Mouse (Mus musculus) limb, embryonic 14.5 days (tissue): ENCODE measurements around the gene Vps37d. TPM values are rescaled to one million over a fixed set of nuclear protein-coding genes. Genes with fewer than 3 reads are reported as not detected.
A peak's percentile ranks its signal among the peaks of the same experiment; 100 is the strongest.

Experiments used
- ATAC-seq: fragments of 200-750 bp; cut with Nextera tagmentation; 2 replicates; pipeline ENCODE4 v1.8.0; 2017; ENCODE audit warnings: low read depth, moderate number of reproducible peaks, moderate TSS enrichment; ENCODE audit not compliant: low FRiP score
- DNase-seq: peaks from one replicate; pipeline ENCODE4 v3.0.0-alpha.2; 2015; ENCODE audit warnings: low spot score
- H3K27ac ChIP-seq: fragments of 300-500 bp; sonication (generic); replicated peaks from 2 replicates; pipeline ENCODE4 v1.5.1; 2014; ENCODE audit warnings: low read depth, mild to moderate bottlenecking, low read length, moderate library complexity, mixed read lengths
- H3K27me3 ChIP-seq: fragments of 300-500 bp; sonication (generic); 2 replicates; pipeline ENCODE4 v1.6.1; 2014; ENCODE audit warnings: low read length, mixed read lengths; ENCODE audit not compliant: control insufficient read depth, insufficient read depth
- H3K36me3 ChIP-seq: fragments of 300-500 bp; sonication (generic); 2 replicates; pipeline ENCODE4 v1.6.1; 2014; ENCODE audit warnings: mild to moderate bottlenecking, low read length, moderate library complexity, mixed read lengths; ENCODE audit not compliant: control insufficient read depth, insufficient read depth
- H3K4me1 ChIP-seq: fragments of 300-500 bp; sonication (generic); 2 replicates; pipeline ENCODE4 v1.6.1; 2014; ENCODE audit warnings: antibody characterized with exemption, low read length, mixed read lengths; ENCODE audit not compliant: control insufficient read depth, insufficient read depth
- H3K4me2 ChIP-seq: fragments of 300-500 bp; sonication (generic); replicated peaks from 2 replicates; pipeline ENCODE4 v1.6.1; 2014; ENCODE audit warnings: low read depth, mild to moderate bottlenecking, low read length, moderate library complexity; ENCODE audit not compliant: severe bottlenecking
- H3K4me3 ChIP-seq: fragments of 300-500 bp; sonication (generic); replicated peaks from 2 replicates; pipeline ENCODE4 v1.5.1; 2014; ENCODE audit warnings: low read length
- H3K9ac ChIP-seq: fragments of 300-500 bp; sonication (generic); 2 replicates; pipeline ENCODE4 v1.6.1; 2014; ENCODE audit warnings: mild to moderate bottlenecking, low read depth, low read length, moderate library complexity; ENCODE audit not compliant: severe bottlenecking
- H3K9me3 ChIP-seq: fragments of 300-500 bp; sonication (generic); 2 replicates; pipeline ENCODE4 v1.6.1; 2016; ENCODE audit warnings: low read length; ENCODE audit not compliant: control insufficient read depth
- POLR2A ChIP-seq: fragments of 200-500 bp; IDR thresholded peaks from 2 replicates; pipeline ENCODE4 v1.8.0; 2012; ENCODE audit warnings: inconsistent platforms, mild to moderate bottlenecking, moderate library complexity, borderline replicate concordance; ENCODE audit not compliant: insufficient read depth, insufficient read length; ENCODE audit errors: extremely low read depth
- WGBS: fragments of 180-500 bp; shearing (Covaris S2); extraction: QIAGEN DNeasy Blood & Tissue Kit; methylation state at CpG from one replicate; pipeline ENCODE4 v1.1.7; 2014; 5-methylcytosine and 5-hydroxymethylcytosine counted together
- polyA plus RNA-seq, 2 experiments: library from polyadenylated mRNA; depleted of rRNA in 1 of 2; stranded (reverse) in 1 of 2; unstranded in 1 of 2; fragments of >200 nt; fragmentation: Nextera tagmentation in 1 of 2; extraction: Ambion mirVana in 1 of 2; gene quantifications; 2 replicates each; pipeline versions ENCODE4 v1.2.1 to v1.2.3; 2012 to 2014

Vps37d gene
- polyA plus RNA-seq, 2 experiments = 10.7 to 24.5 TPM

GRCm38 (mm10) chr5:135040059-135040458, 38.0 kb downstream of the Vps37d start:
- 72% methylated on average over 6 of the region's 6 CpGs for WGBS
- Histone ChIP-seq H3K36me3 (peaks cover 42% of the 10 kb centered on the region), H3K27ac (no peak overlapping the region), H3K4me2 (no peak overlapping the region), H3K27me3 (no peaks in the 10 kb centered on the region), H3K9me3 (no peaks in the 10 kb centered on the region), H3K4me3 (no peak overlapping the region), H3K4me1 (no peaks in the 10 kb centered on the region), H3K9ac (no peak overlapping the region)
- no peak for TF ChIP-seq POLR2A
- ATAC-seq (no peak), DNase-seq (no peak)

GRCm38 (mm10) chr5:135039541-135039940, 38.5 kb downstream of the Vps37d start:
- Histone ChIP-seq H3K9ac (no peak overlapping the region), H3K36me3 (peaks cover 36% of the 10 kb centered on the region), H3K9me3 (no peaks in the 10 kb centered on the region), H3K27ac (no peak overlapping the region), H3K4me2 (no peak overlapping the region), H3K27me3 (no peaks in the 10 kb centered on the region), H3K4me3 (no peak overlapping the region), H3K4me1 (no peaks in the 10 kb centered on the region)
- WGBS = 87% methylated on average over 9 of the region's 9 CpGs
- DNase-seq (no peak), ATAC-seq (no peak)
- no peak for TF ChIP-seq POLR2A

GRCm38 (mm10) chr5:135037946-135038345, 40.1 kb downstream of the Vps37d start:
- Histone ChIP-seq H3K36me3 (peaks cover 30% of the 10 kb centered on the region), H3K9me3 (no peaks in the 10 kb centered on the region), H3K27ac (no peak overlapping the region), H3K4me1 (no peaks in the 10 kb centered on the region), H3K4me2 (no peak overlapping the region), H3K9ac (no peak overlapping the region), H3K4me3 (no peak overlapping the region), H3K27me3 (no peaks in the 10 kb centered on the region)
- ATAC-seq = no peak
- DNase-seq = no peak
- 95% methylated on average over 3 of the region's 3 CpGs for WGBS
- no peak for TF ChIP-seq POLR2A

- no peaks in the 10 kb centered on the region for H3K27me3 ChIP-seq
- ATAC-seq = no peak
Measured at GRCm38 (mm10) chr5:135035608-135036359, 42.3 kb downstream of the Vps37d start.

GRCm38 (mm10) chr5:135034593-135034992, 43.5 kb downstream of the Vps37d start:
- 100% methylated on average over 2 of the region's 2 CpGs for WGBS
- Histone ChIP-seq H3K9me3 (no peaks in the 10 kb centered on the region), H3K4me3 (no peak overlapping the region), H3K27ac (no peak overlapping the region), H3K4me1 (no peaks in the 10 kb centered on the region), H3K4me2 (no peak overlapping the region), H3K27me3 (no peaks in the 10 kb centered on the region), H3K36me3 (peaks cover 20% of the 10 kb centered on the region), H3K9ac (no peak overlapping the region)
- DNase-seq = no peak
- no peak for TF ChIP-seq POLR2A
- no peak for ATAC-seq

More at GRCm38 (mm10) chr5:135035608-135036359, 42.3 kb downstream of the Vps37d start:
- H3K36me3 ChIP-seq = peaks cover 25% of the 10 kb centered on the region
- H3K9me3 ChIP-seq = no peaks in the 10 kb centered on the region
- H3K4me1 ChIP-seq = no peaks in the 10 kb centered on the region
- H3K4me2 ChIP-seq = no peak overlapping the region
- DNase-seq = no peak
- 62% methylated on average over 18 of the region's 18 CpGs for WGBS
- no peak for TF ChIP-seq POLR2A
- no peak overlapping the region for H3K4me3 ChIP-seq
- peak overlapping the region; percentile 14; the same call in 1 of the 2 replicates for H3K9ac ChIP-seq
- H3K27ac ChIP-seq = no peak overlapping the region
